Mouse (Mus musculus) MEL (cell line): Measurements from ENCODE around the gene Enpp6. TPM values are rescaled to one million over a fixed set of nuclear protein-coding genes. Genes with fewer than 3 reads are reported as not detected.
A peak's percentile ranks its signal among the peaks of the same experiment; 100 is the strongest.

Experiments used
- DNase-seq: peaks from one replicate; pipeline ENCODE4 v3.0.0; 2011; ENCODE audit warnings: low read depth, low spot score
- H3K27ac ChIP-seq: 2 replicates; pipeline ENCODE4 v1.5.1; 2012; ENCODE audit warnings: low read depth, mild to moderate bottlenecking, control low read depth, low read length, moderate library complexity; ENCODE audit not compliant: control insufficient read depth
- H3K27me3 ChIP-seq, 2 experiments: fragments of 150-350 bp in 1 of 2; sonication (generic) in 1 of 2; 2 replicates each; pipeline ENCODE4 v1.6.1; 2012; ENCODE audit warnings: low read length in 2 of 2, mild to moderate bottlenecking in 2 of 2, improper control_type of control experiment in 1 of 2, moderate library complexity in 1 of 2; ENCODE audit not compliant: insufficient read depth in 2 of 2, control insufficient read depth in 1 of 2
- H3K36me3 ChIP-seq, 2 experiments: 2 replicates each; pipeline ENCODE4 v1.6.1; 2012 to 2014; ENCODE audit warnings: low read length in 2 of 2, improper control_type of control experiment in 1 of 2, inconsistent platforms in 1 of 2, mild to moderate bottlenecking in 1 of 2; ENCODE audit not compliant: insufficient read depth in 2 of 2, control insufficient read depth in 1 of 2
- H3K4me1 ChIP-seq, 2 experiments: fragments of 150-350 bp in 1 of 2; sonication (generic) in 1 of 2; 2 replicates each; pipeline ENCODE4 v1.6.1; 2012; ENCODE audit warnings: low read length in 2 of 2, improper control_type of control experiment in 1 of 2, mild to moderate bottlenecking in 1 of 2; ENCODE audit not compliant: insufficient read depth in 2 of 2, control insufficient read depth in 1 of 2
- H3K4me3 ChIP-seq, 2 experiments: fragments of 150-350 bp in 1 of 2; sonication (generic) in 1 of 2; 2 replicates each; pipeline ENCODE4 v1.5.1; 2012; ENCODE audit warnings: low read depth in 2 of 2, low read length in 2 of 2, mild to moderate bottlenecking in 2 of 2, moderate library complexity in 2 of 2, control low read depth in 1 of 2, improper control_type of control experiment in 1 of 2; ENCODE audit not compliant: control insufficient read depth in 1 of 2, insufficient read depth in 1 of 2
- H3K79me2 ChIP-seq: 2 replicates; pipeline ENCODE4 v1.6.1; 2012; ENCODE audit warnings: mild to moderate bottlenecking, low read length, moderate library complexity; ENCODE audit not compliant: control insufficient read depth, poor library complexity, insufficient read depth
- H3K9ac ChIP-seq: 2 replicates; pipeline ENCODE4 v1.6.1; 2012; ENCODE audit warnings: low read depth, mild to moderate bottlenecking, control low read depth, low read length, moderate library complexity; ENCODE audit not compliant: control insufficient read depth, poor library complexity, severe bottlenecking
- H3K9me3 ChIP-seq: fragments of 150-350 bp; sonication (generic); replicated peaks from 2 replicates; pipeline ENCODE4 v1.6.1; 2012; ENCODE audit warnings: mild to moderate bottlenecking, low read length, improper control_type of control experiment, moderate library complexity; ENCODE audit not compliant: insufficient read depth
- BHLHE40 ChIP-seq: IDR thresholded peaks from 2 replicates; pipeline ENCODE4 v1.6.1; 2012; ENCODE audit warnings: low read depth, mild to moderate bottlenecking, inconsistent platforms, low read length, improper control_type of control experiment, borderline replicate concordance
- CHD1 ChIP-seq: IDR thresholded peaks from 2 replicates; pipeline ENCODE4 v1.6.1; 2012; ENCODE audit warnings: low read depth, mild to moderate bottlenecking, inconsistent platforms, low read length, improper control_type of control experiment
- CTCF ChIP-seq, 3 experiments: IDR thresholded peaks in 2 of 3; conservative IDR thresholded peaks in 1 of 3; 2 replicates each; pipeline ENCODE4 v1.5.1; 2011 to 2012; ENCODE audit warnings: low read length in 3 of 3, low read depth in 2 of 3, mild to moderate bottlenecking in 2 of 3, improper control_type of control experiment in 1 of 3, inconsistent platforms in 1 of 3, mixed read lengths in 1 of 3, moderate library complexity in 1 of 3; ENCODE audit not compliant: control insufficient read depth in 1 of 3, insufficient read depth in 1 of 3, poor library complexity in 1 of 3, severe bottlenecking in 1 of 3
- ELF1 ChIP-seq: IDR thresholded peaks from 2 replicates; pipeline ENCODE4 v1.6.1; 2014; ENCODE audit warnings: low read depth, mild to moderate bottlenecking, inconsistent platforms, low read length, improper control_type of control experiment, moderate library complexity
- EP300 ChIP-seq, 2 experiments: IDR thresholded peaks; 2 replicates each; pipeline ENCODE4 v1.6.1; 2011; ENCODE audit warnings: improper control_type of control experiment in 2 of 2, low read length in 2 of 2, low read depth in 1 of 2, mild to moderate bottlenecking in 1 of 2
- ETS1 ChIP-seq: IDR thresholded peaks from 2 replicates; pipeline ENCODE4 v1.6.1; 2012; ENCODE audit warnings: low read depth, mild to moderate bottlenecking, inconsistent platforms, low read length, improper control_type of control experiment, moderate library complexity
- GATA1 ChIP-seq: IDR thresholded peaks from 2 replicates; pipeline ENCODE4 v1.6.1; 2011; ENCODE audit warnings: low read depth, low read length, improper control_type of control experiment
- HCFC1 ChIP-seq: IDR thresholded peaks from 2 replicates; pipeline ENCODE4 v1.6.1; 2012; ENCODE audit warnings: low read depth, mild to moderate bottlenecking, inconsistent platforms, low read length, improper control_type of control experiment, moderate library complexity
- KAT2A ChIP-seq: conservative IDR thresholded peaks from 2 replicates; pipeline ENCODE4 v1.6.1; 2012; ENCODE audit warnings: low read depth, low read length, improper control_type of control experiment, inconsistent platforms
- MAFK ChIP-seq: IDR thresholded peaks from 2 replicates; pipeline ENCODE4 v1.6.1; 2011; ENCODE audit warnings: low read depth, mild to moderate bottlenecking, low read length, improper control_type of control experiment, borderline replicate concordance
- MAZ ChIP-seq: IDR thresholded peaks from 2 replicates; pipeline ENCODE4 v1.6.1; 2012; ENCODE audit warnings: low read depth, mild to moderate bottlenecking, inconsistent platforms, low read length, improper control_type of control experiment
- MEF2A ChIP-seq: IDR thresholded peaks from 2 replicates; pipeline ENCODE4 v1.6.1; 2014; ENCODE audit warnings: low read depth, mild to moderate bottlenecking, inconsistent platforms, low read length, improper control_type of control experiment; ENCODE audit not compliant: poor library complexity, insufficient replicate concordance, severe bottlenecking; ENCODE audit errors: extremely low read depth
- RAD21 ChIP-seq: IDR thresholded peaks from 2 replicates; pipeline ENCODE4 v1.6.1; 2011; ENCODE audit warnings: mild to moderate bottlenecking, low read depth, low read length, improper control_type of control experiment
- RCOR1 ChIP-seq: IDR thresholded peaks from 2 replicates; pipeline ENCODE4 v1.6.1; 2012; ENCODE audit warnings: low read depth, mild to moderate bottlenecking, inconsistent platforms, low read length, improper control_type of control experiment
- SMC3 ChIP-seq: IDR thresholded peaks from 2 replicates; pipeline ENCODE4 v1.6.1; 2011; ENCODE audit warnings: low read depth, low read length, improper control_type of control experiment
- TBP ChIP-seq: IDR thresholded peaks from 2 replicates; pipeline ENCODE4 v1.8.0; 2011; ENCODE audit warnings: low read depth, low read length, improper control_type of control experiment
- UBTF ChIP-seq: IDR thresholded peaks from 2 replicates; pipeline ENCODE4 v1.6.1; 2012; ENCODE audit warnings: low read depth, mild to moderate bottlenecking, inconsistent platforms, low read length, improper control_type of control experiment, moderate library complexity, borderline replicate concordance; ENCODE audit not compliant: insufficient read depth
- USF1 ChIP-seq: IDR thresholded peaks from 2 replicates; pipeline ENCODE4 v1.6.1; 2014; ENCODE audit warnings: low read depth, mild to moderate bottlenecking, inconsistent platforms, low read length, improper control_type of control experiment, moderate library complexity
- ZC3H11A ChIP-seq: IDR thresholded peaks from 2 replicates; pipeline ENCODE4 v1.6.1; 2012; ENCODE audit warnings: low read depth, mild to moderate bottlenecking, inconsistent platforms, low read length, improper control_type of control experiment
- ZKSCAN1 ChIP-seq: IDR thresholded peaks from 2 replicates; pipeline ENCODE4 v1.6.1; 2012; ENCODE audit warnings: low read depth, mild to moderate bottlenecking, inconsistent platforms, low read length, improper control_type of control experiment, moderate library complexity
- ZNF384 ChIP-seq: IDR thresholded peaks from 2 replicates; pipeline ENCODE4 v1.6.1; 2012; ENCODE audit warnings: low read depth, mild to moderate bottlenecking, inconsistent platforms, low read length, improper control_type of control experiment
- polyA plus RNA-seq, 2 experiments: library from polyadenylated mRNA; stranded (reverse) in 1 of 2; unstranded in 1 of 2; fragments of >175 nt in 1 of 2; fragments of >200 nt in 1 of 2; gene quantifications; 2 replicates each; pipeline versions ENCODE4 v1.2.1 to v1.2.4; 2012; ENCODE audit warnings: low replicate concordance in 2 of 2, low read depth in 1 of 2; ENCODE audit not compliant: insufficient read length in 2 of 2, insufficient read depth in 1 of 2, missing spikeins in 1 of 2
- total RNA-seq: library from RNA; depleted of rRNA; stranded (reverse); fragments of 300-350 nt; gene quantifications from 2 replicates; pipeline ENCODE4 v1.2.3, GENCODE M21; 2012

Enpp6 gene
- total and polyA plus RNA-seq, 3 experiments: not detected

- no peaks in the 10 kb centered on the region for H3K36me3 ChIP-seq
- H3K27me3 ChIP-seq: 0 out of 4 replicates have a peak, but pooled peaks cover 0 to 2% of the 10 kb centered on the region in 2 experiments
- H3K9me3 ChIP-seq: no peaks in the 10 kb centered on the region
- H3K27ac ChIP-seq: no peak overlapping the region
- DNase-seq: peak; percentile 39
- H3K4me3 ChIP-seq: no peak overlapping the region
- no peaks in the 10 kb centered on the region for H3K4me1 ChIP-seq
- H3K79me2 ChIP-seq: no peaks in the 10 kb centered on the region
- H3K9ac ChIP-seq: no peak overlapping the region
- TF ChIP-seq RAD21 (peak; percentile 39), ZKSCAN1 (no peak), CHD1 (no peak), SMC3 (peak; percentile 75), CTCF (IDR thresholded peaks at IDR 0.05 in 2 of 3, conservative IDR thresholded peaks at IDR 0.05 in 1 of 3; ENCODE audit: control insufficient read depth in 1 of 3, insufficient read depth in 1 of 3, low read depth in 2 of 3, low read length in 3 of 3, poor library complexity in 1 of 3, severe bottlenecking in 1 of 3) (peak; percentile 40 to 60 (median 59)), HCFC1 (no peak), ZC3H11A (peak; percentile 35; the same call in 1 of the 2 replicates), GATA1 (no peak), KAT2A (no peak), MAZ (no peak), BHLHE40 (no peak), MEF2A (no peak), MAFK (no peak)
- TF ChIP-seq, all 39 proteins: peak for 4
Measured at GRCm38 (mm10) chr8:46946181-46946580, 40.5 kb upstream of the Enpp6 start.

GRCm38 (mm10) chr8:46948091-46948757, 38.5 kb upstream of the Enpp6 start:
- Histone ChIP-seq H3K36me3 (no peaks in the 10 kb centered on the region), H3K9me3 (no peaks in the 10 kb centered on the region), H3K9ac (no peak overlapping the region), H3K4me3 (no peak overlapping the region), H3K27me3 (0 out of 4 replicates have a peak, but pooled peaks cover 0 to 2% of the 10 kb centered on the region in 2 experiments), H3K27ac (no peak overlapping the region), H3K4me1 (no peaks in the 10 kb centered on the region), H3K79me2 (no peaks in the 10 kb centered on the region)
- no peak for TF ChIP-seq BHLHE40
- TF ChIP-seq ETS1: no peak
- TF ChIP-seq EP300 (IDR thresholded peaks at IDR 0.05; ENCODE audit: low read depth in 1 of 2, low read length in 2 of 2): no peak
- TF ChIP-seq USF1: no peak
- TF ChIP-seq ELF1: no peak
- TF ChIP-seq TBP: no peak
- no peak for TF ChIP-seq UBTF
- no peak for TF ChIP-seq RCOR1
- TF ChIP-seq KAT2A: no peak
- no peak for TF ChIP-seq ZNF384
- no peak for DNase-seq
